Mouse (Mus musculus): ENCODE measurements at regions not wholly inside any gene's neighbourhood (a gene's known extent, or its start where the extent isn't known, plus 50 kb on each side); places are given as distances from the start of the nearest gene placed in this dataset.
"Not testable (repeated sequence)": the region's sequence is repeated elsewhere in the genome, so short reads cannot be mapped to it uniquely, and the experiment has no call there.

DNA sequence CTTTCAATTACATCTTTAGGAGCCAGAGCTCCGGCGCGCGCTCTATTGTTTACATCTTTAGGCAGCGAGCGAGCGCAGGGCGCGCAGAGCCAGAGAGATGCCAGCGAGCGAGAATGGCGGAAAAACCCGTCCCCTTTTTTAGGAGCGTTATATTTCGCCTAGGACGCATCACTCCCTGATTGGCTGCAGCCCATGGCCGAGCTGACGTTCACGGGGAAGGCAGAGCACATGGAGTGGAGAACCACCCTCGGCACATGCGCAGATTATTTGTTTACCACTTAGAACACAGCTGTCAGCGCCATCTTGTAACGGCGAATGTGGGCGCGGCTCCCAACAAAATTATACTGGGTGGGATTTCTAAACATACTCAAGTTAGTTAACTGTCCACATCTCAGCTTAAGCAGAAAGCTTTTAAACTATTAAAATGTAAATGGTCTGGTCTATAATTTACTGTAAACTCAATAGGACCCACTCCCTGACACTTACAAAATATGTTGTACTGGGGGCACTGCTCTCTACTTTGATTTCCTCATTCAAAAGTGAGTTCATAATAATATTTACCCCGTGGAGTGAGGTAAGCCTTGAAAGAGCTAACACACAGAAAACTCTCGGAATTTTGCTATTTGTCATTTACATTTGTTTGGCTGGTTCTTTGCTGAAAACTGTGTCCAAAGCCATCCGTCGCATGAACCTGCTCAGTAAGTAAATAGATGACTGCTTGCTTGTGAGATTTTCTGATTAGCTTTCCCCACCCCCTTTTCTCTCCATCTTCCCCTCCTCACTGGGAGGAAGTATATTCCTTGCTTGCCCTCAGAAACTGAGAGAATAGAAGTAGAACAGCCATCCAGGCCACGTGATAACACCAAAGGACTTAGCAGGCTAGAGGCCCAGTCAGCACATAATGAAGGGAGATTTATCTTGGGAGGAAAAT is 60.8 kb upstream of the Fam78b start:
- not testable (repeated sequence) for TF ChIP-seq TCF12 (IDR thresholded peaks at IDR 0.05; ENCODE audit: insufficient read depth, poor library complexity, severe bottlenecking); POLR2A (IDR thresholded peaks at IDR 0.05; ENCODE audit: insufficient read length, low read depth); MAX (IDR thresholded peaks at IDR 0.05; ENCODE audit: low read depth); MYOD1 (IDR thresholded peaks at IDR 0.05; ENCODE audit: control insufficient read depth in 1 of 3, insufficient read length in 2 of 3, low read depth in 2 of 3); MYOG (IDR thresholded peaks at IDR 0.05; ENCODE audit: control insufficient read depth in 1 of 3, insufficient read depth in 1 of 3, insufficient read length in 2 of 3, low read depth in 2 of 3); E2F4 (IDR thresholded peaks at IDR 0.05; ENCODE audit: insufficient read depth); USF1 (IDR thresholded peaks at IDR 0.05; ENCODE audit: low read depth)

Measured in myocyte (in vitro differentiated cells).